Mouse (Mus musculus) megakaryocyte, adult 5-6 weeks (primary cell): ENCODE data around the gene B230307C23Rik. TPM values are rescaled to one million over a fixed set of nuclear protein-coding genes. Genes with fewer than 3 reads are reported as not detected.
"Not testable (repeated sequence)": the region's sequence is repeated elsewhere in the genome, so short reads cannot be mapped to it uniquely, and the experiment has no call there.

Experiments used
- ATAC-seq: 2 replicates; pipeline ENCODE4 v1.8.0; 2016; ENCODE audit warnings: mild to moderate bottlenecking, inconsistent platforms; ENCODE audit not compliant: poor library complexity, severe bottlenecking
- total RNA-seq, 2 experiments: library from RNA; stranded (forward) in 1 of 2; stranded (reverse) in 1 of 2; fragments of 153-499, 151-499 nt in 1 of 2; fragments of 221-1000, 200-1000 nt in 1 of 2; gene quantifications; 2 replicates each; pipeline versions ENCODE4 v1.2.3 to v1.2.4; 2015 to 2017

The B230307C23Rik gene
- total RNA-seq (2015) (18.9 and 35.4 TPM in 2 replicates), total RNA-seq (2017) (26.6 and 85.3 TPM in 2 replicates)

GRCm38 (mm10) chr16:97996616-97997382 lies at the start of gene B230307C23Rik:
Gene B230307C23Rik, plus strand, starts transcription at chr16:97997315.
- peak; percentile 91 for ATAC-seq

GRCm38 (mm10) chr16:97948836-97949235 lies 48.3 kb upstream of the B230307C23Rik start:
- no peak for ATAC-seq

DNA sequence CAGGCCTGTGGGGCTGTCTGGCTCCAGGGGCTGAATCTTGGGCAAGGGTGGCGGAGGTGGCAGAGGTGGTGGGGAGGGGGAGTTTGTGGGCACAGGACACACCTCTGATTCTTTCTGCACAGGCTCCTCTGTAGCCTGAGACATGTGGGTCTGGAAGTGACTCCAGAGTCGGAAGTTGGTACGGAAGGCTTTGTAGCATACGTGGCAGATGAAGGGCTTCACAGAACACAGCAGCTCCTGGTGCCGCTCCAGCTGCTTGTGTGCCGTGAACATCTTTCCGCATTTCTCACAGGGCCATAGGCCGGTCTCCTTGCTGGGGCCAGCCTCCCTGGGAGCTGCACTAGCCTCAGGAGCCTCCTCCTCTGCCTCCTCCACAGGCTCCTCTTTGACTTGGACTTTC lies 47.1 kb upstream of the B230307C23Rik start:
- ATAC-seq: no peak

- ATAC-seq: no peak
Measured at GRCm38 (mm10) chr16:97952371-97952770, 44.7 kb upstream of the B230307C23Rik start.

DNA sequence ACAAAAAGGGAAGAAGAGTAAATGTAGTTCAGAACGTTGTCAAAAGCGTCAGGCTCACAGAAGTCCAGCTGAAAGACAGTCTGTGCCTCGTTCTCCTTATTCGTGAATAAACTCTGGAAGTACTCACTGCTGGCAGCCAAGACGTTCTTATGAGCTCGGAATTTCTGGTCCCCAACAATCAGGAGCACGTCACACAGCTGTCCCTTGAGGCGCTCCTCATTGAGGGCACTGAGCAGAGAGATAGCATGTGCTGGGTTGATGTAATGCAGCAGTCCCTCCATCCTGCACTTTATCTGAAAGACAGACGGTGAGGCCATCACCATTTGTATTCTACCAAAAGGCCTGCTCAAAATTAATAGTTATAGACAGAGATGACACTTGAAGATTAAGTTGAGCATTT lies 44.3 kb upstream of the B230307C23Rik start:
- ATAC-seq: no peak

DNA sequence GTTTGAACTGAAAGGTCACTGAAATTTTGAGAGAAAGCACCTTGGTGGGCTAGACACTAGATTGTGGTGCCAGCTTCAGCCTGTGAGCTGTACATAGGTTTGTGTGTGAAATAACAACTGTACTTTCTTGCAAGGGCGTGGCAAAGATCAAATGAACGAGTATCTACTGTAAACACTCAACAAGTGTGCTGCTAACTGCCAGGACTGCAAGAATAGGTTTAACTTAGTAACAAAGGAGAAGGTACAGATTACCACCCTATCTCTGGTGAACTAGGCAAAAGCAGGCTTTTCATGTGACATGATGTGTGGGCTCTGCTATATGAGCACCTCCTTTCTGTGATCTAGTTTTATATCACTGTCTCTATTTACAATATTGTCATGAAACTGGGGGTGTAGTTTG lies 43.8 kb upstream of the B230307C23Rik start:
- ATAC-seq: no peak

DNA sequence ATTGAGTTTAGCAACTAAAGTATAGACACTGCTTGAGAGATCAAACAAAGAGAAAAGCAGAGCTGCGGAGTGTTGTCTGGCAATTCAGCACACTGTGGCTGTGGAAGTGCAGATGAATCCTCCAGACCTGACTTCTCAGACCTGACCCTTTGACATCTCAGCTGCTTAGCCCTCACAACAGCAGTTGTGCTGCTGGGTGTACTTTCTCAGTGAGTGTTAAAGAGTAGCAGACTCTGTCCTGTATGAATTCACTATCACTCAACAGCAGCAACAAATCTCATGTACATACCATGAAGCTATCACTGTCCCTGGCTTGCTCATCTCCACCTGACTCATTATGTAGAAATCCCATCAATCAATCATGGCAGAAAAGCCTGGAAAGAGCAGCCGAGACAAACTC lies 41.1 kb upstream of the B230307C23Rik start:
- no peak for ATAC-seq

- no peak for ATAC-seq
Measured at GRCm38 (mm10) chr16:97957626-97958025, 39.5 kb upstream of the B230307C23Rik start.

DNA sequence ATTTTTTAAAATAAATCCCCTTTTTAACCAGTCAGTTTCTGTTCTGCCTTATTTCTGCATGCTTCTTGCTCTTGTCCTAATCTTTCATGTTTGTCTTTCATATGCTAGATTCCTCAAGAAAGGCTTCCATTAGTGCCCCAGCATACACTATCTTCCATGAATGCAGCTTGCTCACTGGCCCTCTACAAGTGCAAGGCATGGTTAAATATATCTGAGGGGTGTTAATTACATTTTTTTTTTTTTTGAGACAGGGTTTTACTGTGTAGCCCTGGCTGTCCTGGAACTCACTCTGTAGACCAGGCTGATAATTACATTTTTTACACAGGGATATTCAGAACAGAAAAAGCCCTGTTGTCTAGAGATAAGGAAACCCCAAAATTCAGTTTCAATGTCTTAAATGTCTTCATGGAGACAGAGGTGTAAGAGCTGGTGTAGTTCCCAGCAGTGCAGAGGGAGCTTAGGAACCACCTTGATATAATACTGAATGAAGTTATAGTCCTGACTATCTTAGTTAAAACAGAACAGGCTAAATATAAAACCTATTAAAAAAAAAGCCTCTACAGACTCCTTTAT lies 38.6 kb upstream of the B230307C23Rik start:
- no peak for ATAC-seq

DNA sequence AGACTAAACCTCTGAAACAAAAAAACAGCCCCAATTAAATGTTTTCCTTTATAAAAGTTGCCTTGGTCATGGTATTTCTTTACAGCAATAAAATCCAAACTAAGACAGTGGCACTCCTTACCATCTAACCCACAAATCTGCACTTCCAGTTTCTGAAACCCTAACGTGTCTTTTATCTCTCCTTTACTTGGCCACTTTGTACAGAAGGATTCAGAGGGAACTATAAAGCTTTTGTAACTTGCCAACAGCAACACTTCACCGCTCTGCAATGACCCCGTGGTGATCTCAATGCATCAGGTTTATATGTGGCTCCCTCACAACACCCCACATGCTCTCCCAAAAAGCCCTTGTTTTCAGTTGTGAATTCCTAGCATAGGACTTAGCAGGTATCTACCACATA lies 36.8 kb upstream of the B230307C23Rik start:
- ATAC-seq: no peak

DNA sequence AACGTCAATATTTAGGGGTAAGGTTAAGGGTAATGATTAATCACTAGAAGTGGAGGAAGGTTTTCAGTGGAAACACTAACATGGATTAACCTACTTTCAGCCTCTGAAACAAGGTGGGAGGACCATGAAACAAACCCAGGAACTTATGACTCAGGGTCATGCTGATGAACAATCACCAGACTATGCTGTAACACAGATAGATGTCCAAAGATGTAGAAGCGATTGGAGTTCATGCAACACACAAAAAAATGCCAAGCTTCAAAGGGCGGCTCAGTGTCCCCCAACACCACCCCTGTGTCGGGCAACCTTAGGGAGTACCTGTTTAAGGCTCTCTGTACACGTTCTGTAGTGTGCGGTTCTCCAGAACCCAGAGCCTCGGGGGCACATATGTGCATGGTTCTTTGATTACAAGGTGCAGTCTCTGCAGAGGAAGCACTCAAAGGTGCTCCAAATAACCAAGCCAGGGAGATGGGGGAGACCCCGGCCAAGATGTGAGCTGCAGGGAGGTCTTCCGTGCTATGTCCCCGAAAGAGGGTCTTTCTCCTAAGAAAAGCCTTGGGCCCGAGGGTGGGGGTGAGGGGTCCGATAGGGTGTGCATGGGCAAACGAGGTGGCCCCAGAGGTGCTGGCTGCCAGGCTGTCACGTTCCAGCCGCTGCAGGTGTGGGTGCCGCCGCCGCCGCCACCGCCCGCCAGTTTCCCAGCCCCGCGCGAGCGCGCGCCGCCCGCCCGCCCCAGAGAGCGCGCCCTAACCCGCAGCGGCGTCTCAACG lies 35.5 kb upstream of the B230307C23Rik start:
- no peak for ATAC-seq

DNA sequence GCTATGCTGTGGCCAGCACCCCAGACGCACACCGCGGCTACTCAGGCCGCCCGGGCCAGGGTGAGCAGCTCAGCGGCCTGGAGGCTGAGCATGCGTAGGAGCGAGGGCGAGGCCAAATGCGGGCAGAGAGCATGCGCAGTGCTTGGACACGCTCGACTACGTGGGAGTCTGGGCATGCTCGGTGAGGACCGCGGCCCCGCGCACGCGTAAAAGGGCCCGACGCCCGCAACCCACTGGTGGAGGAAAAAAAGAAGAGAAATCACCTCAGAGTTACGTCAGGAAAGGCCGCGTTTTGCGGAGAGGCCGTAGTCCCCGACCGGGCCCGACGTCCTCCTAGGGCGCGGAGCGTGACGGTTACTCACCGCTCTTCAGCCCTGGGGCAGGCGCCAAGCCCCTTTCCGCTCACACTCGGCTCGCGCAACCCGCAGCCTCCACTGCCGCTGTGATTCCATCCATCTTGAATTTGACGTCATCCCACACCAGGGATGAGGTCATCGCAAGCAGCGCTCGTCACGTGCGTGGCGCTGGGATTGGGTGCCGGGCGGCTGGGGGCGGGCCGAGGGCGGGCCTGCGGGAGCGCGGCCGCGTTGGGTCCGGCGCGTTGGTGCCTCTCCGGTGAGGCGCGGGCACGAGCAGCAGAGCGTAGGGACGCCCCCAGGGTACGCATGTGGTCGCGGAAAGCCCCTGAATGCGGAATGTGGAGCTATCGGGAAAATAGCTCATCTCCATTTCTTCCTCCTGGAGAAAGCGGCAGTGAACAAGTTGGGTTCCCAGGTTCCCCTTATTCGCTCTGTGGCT lies 34.8 kb upstream of the B230307C23Rik start, which contains the start of the genes C2cd2 and Zbtb21:
Gene C2cd2, minus strand, starts transcription at position 448 of the 798 bp plus-strand sequence.
Gene Zbtb21, minus strand, starts transcription at position 472 of the 798 bp plus-strand sequence.
- ATAC-seq: peak; percentile 81

GRCm38 (mm10) chr16:97963956-97964540 lies 33.1 kb upstream of the B230307C23Rik start:
- no peak for ATAC-seq

- peak; percentile 45; the same call in 1 of the 2 replicates for ATAC-seq
Measured at GRCm38 (mm10) chr16:97977277-97977676, 19.8 kb upstream of the B230307C23Rik start.

- no peak for ATAC-seq
Measured at GRCm38 (mm10) chr16:97977722-97978121, 19.4 kb upstream of the B230307C23Rik start.

DNA sequence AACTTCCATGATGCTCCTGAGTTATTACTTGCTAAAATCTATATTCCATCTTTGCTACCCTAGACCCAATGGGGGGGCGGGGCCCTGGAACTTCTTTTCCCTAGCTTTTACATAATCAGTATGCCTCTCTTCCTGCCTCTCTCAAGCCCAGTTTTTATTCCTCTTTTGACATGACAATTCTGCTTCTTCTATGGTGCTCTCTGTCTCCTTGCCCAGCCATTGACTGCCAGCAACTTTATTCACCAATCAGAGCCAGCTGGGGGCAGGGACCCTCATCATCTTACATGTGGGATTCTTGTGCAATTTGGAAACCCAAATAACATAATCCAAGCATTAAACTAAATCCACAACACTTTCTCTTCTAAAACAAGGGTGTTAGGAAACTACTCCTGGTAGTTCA lies 15.8 kb upstream of the B230307C23Rik start:
- peak; percentile 28; the same call in 1 of the 2 replicates for ATAC-seq

GRCm38 (mm10) chr16:97984589-97984988 lies 12.5 kb upstream of the B230307C23Rik start:
- ATAC-seq: no peak

DNA sequence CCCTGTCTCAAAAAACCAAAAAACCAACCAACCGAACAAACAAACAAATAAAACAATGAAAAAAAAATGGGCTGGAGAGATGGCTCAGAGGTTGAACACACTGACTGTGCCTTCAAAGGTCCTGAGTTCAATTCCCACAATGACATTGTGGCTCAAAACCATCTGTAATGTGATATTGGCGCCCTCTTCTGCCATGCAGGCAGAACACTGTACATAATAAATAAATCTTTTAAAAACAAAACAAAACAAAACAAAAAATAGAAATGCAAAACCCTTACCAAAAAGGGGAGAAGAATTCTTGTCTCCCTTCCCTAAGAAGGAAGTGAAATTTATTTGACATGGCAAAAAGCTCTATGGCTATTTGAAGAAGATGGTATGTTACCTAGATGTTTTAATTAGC lies 5.6 kb upstream of the B230307C23Rik start:
- ATAC-seq: no peak

GRCm38 (mm10) chr16:97992477-97992876 lies 4.6 kb upstream of the B230307C23Rik start:
- not testable (repeated sequence) for ATAC-seq
